Mouse (Mus musculus): Measurements from ENCODE around the gene Trmu. TPM values are rescaled to one million over a fixed set of nuclear protein-coding genes. Genes with fewer than 3 reads are reported as not detected.

Trmu gene
- total RNA-seq, 2 experiments from 2014 or later, result 25.0 to 32.7 TPM

DNA sequence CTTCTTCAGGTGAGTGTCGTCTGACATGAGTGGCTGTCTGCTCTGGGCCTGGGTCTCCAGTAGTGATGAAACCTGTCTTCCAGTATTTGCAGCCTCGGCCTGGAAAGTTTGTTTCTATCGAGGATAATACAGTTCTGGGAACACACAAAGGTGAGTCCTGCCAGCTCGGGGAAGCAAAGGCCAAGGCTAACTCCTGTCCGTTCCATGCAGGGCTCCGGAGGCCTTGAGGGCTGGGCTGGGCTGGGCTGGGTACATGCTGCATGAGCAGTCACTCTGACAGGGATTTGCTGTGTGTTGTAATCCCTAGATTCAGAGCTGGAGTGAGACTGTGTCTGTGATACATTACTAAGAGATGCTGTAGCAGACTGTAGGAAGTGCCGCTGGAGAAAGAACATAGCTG is 14.8 kb downstream of the Trmu start:
- DNase-seq (ENCODE audit: low spot score in 2 of 2), result no peak

- peak; percentile 75 to 84 for DNase-seq (ENCODE audit: low spot score in 2 of 2)
Measured at GRCm38 (mm10) chr15:85896284-85896683, 17.2 kb downstream of the Trmu start.

DNA sequence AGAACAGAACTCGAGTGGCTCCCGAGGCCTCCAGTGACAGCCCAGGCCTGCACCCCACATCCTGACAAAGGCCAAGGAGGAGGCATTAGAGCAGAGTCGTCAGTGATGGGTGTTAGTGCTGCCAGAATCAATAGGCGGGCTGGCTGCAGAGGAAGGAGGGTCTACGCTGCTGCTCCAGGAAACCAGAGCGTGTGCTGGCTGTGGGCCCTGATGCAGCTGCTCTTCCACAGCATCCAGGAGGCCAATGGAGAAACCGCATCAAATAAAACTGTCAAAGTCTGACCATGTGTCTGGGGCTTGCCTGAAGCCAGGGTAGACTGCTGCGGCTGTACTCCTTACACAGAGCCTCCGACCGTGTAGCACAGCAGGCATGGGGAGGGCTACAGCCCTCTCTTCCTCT is 18.0 kb downstream of the Trmu start:
- DNase-seq (ENCODE audit: low spot score in 2 of 2), result no peak

- DNase-seq (ENCODE audit: low spot score in 2 of 2), result no peak
Measured at GRCm38 (mm10) chr15:85899396-85899795, 20.3 kb downstream of the Trmu start.

DNA sequence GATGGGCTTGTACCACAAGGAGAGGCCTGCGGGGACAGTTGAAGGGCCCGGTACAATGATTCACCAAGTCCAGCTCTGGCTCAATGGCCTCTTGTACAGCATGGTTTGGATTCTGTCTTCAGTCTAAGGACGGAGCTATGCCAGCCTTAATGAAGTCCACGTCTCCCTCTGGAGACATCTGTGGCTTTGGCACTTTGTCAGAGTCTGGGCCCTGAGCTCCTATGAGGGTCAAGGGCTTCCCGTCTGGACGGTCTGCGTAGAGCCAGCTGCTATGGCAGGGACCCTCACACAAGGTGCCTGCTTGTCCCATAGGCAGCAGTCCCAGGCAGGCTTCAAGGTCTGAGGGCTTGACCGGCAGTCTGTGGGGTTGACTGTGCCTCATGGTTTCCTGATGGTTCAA is 21.2 kb downstream of the Trmu start:
- no peak for DNase-seq (ENCODE audit: low spot score in 2 of 2)

DNA sequence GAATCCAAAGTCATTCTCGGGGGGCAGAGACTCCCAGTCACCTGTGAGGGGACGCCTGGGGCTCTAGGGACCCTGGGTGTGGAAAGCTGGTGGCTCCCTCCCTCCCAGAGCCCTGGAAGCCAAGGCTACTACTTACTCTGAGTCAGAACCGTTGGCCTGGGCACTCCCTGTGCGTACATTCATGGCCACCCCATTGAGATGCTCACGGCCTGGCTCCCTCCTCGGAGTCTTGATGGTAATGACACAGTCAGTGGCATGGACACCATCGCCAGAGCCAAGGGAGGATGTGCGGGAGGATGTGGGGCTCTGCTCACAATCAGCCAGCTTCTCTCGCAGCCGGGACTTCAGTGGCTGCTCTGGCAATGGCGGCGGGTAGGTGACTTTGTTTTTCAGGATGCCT is 21.7 kb downstream of the Trmu start:
- DNase-seq (ENCODE audit: low spot score in 2 of 2), result no peak

- no peak for DNase-seq (ENCODE audit: low spot score in 2 of 2)
Measured at GRCm38 (mm10) chr15:85902505-85902904, 23.4 kb downstream of the Trmu start.

GRCm38 (mm10) chr15:85903826-85904225 is 24.7 kb downstream of the Trmu start:
- DNase-seq (ENCODE audit: low spot score in 2 of 2), result no peak

DNA sequence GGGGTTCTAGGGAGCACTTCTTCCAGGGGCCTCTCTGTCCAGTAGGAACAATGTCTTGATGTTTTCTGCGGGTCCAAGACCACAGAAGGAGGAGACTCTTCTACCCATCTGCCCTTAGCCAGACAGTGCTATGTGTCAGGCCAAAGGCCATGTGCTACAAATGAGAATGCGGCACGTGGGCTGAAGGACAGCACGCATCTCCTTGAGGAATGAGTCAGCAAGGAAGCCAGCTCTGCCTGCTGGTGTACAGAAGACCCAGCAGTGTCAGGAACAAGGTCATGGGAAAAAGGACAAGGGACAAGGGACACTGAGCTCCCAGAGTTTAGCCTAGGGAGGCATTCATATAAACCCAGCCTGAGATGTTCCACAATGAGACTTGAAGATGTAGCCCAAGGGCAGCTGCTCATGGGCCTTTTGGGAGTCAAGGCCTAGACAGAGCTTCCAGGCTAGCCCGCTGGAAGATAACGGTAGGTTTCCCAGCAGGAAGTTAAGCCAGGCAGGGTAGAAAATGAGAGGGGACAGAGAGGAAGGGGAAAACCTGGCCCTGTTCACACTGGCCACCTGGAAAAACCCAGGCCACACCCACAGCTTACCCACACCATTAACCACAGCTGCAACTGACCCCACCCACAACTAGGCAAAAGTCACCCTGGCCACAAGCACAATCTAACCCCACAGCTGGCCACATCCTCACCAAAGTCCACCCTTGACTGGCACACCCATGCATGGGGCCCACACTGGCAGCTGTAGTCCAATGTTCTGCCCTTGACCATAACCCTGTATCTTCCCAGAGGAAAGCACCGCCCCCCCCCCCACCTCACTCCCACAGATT is 29.8 kb downstream of the Trmu start:
- DNase-seq (ENCODE audit: low spot score in 2 of 2), result no peak

DNA sequence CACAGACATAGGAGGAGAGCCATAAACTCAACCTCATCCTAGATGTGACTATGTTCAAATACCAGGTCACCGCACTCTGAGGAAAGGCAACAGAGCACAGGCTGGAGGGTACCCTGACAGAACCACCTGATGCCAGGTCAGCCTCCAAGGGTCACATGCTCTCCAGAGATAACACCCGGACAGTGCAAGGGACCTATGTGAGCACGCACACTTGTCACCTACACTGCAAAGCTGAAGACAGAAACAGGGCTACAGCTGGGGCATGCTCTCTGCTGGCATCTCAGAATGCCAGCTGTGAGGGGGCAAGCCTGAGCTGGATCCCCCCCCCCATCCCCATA is 30.3 kb downstream of the Trmu start:
- DNase-seq (ENCODE audit: low spot score in 2 of 2), result no peak

- DNase-seq (ENCODE audit: low spot score in 2 of 2), result no peak
Measured at GRCm38 (mm10) chr15:85909931-85910330, 30.8 kb downstream of the Trmu start.

- peak in 1 of 2 experiments; percentile 63 for DNase-seq (ENCODE audit: low spot score in 2 of 2)
Measured at GRCm38 (mm10) chr15:85913605-85914004, 34.5 kb downstream of the Trmu start.

- DNase-seq (ENCODE audit: low spot score in 2 of 2), result no peak
Measured at GRCm38 (mm10) chr15:85919191-85919891, 40.2 kb downstream of the Trmu start.

DNA sequence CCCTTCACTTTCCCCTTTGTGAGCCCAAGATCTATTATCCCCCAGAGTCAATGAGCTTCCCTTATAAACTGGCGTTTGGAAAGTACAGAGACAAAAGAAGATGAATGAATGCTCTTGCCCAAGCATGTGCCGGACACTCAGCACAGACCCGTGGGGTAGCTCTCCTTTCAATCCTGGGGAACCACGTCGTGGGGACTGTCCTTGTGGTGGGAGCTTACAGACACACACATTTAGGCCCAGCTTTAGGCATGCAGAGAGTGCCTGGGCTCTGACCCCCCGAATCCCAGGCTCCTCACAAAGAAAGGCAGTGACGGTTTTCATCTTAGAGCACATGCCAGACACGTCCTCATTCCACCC is 40.8 kb downstream of the Trmu start:
- no peak for DNase-seq (ENCODE audit: low spot score in 2 of 2)

DNA sequence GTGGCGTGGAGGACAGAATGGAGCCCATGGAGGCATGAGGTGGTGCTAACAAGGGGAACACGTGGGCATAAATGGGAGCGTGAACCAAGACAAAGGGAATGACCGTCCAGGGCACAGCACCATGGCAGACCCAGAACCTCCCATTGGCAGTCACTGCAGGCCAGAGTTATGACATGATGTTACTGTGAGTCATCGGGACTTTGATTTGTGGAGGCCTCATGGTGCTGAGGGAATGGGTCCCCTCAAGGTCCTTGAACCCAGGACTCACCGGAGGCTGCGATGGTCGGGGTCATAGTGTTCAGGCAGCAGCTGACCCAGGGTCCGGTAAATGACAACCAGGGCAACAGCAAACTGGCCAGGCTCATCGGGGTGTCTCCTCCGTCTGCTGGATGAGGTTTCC is 42.7 kb downstream of the Trmu start:
- DNase-seq (ENCODE audit: low spot score in 2 of 2), result no peak

- DNase-seq (ENCODE audit: low spot score in 2 of 2), result no peak
Measured at GRCm38 (mm10) chr15:85928161-85928560, 49.0 kb downstream of the Trmu start.

DNA sequence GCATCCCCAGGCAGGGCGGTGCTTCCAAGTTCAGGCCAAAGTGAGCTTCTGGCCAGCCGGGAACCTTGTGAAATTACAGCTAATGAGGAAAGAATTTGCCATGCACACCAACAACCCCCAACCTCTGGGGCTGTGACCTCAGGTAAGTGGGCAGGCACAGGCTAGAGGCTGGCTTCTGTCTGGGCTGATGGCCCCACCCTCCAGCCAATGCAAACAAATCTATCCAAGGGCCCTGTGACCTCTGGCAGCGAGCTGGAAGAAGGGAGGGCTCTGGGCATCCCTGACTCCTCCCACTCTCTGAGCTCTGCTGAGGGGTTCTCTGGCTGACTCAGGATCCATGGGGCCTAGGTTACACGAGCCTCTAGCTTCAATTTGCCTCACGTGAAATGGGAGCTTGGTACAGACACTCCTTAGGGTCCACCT is 56.5 kb downstream of the Trmu start:
- no peak for DNase-seq (ENCODE audit: low spot score in 2 of 2)

Other genes starting within 250 kb of the Trmu start
- gene Ppara, start 144.3 kb upstream of the Trmu start, total RNA-seq (2021), result 100 to 1,000 TPM in 1 of 2 experiments, 10 to 100 TPM in 1; 30.9 to 107 TPM
- 10 to 100 TPM; 18.8 to 26.6 TPM for gene Cdpf1, start 67.6 kb upstream of the Trmu start, total RNA-seq (2021)
- under 1 TPM; 0.16 to 0.23 TPM for gene Pkdrej, start 57.6 kb upstream of the Trmu start, total RNA-seq (2021)
- 10 to 100 TPM; 16.2 to 18.7 TPM for gene Ttc38, start 47.0 kb upstream of the Trmu start, total RNA-seq (2021)
- gene Gtse1, start 19.6 kb upstream of the Trmu start, total RNA-seq (2021), result under 1 TPM; 0.58 to 0.70 TPM
- 1 to 10 TPM; 2.9 to 3.7 TPM for gene Celsr1, start 154.5 kb downstream of the Trmu start, total RNA-seq (2021)
- 10 to 100 TPM; 12.7 to 14.6 TPM for gene Gramd4, start 178.4 kb downstream of the Trmu start, total RNA-seq (2021)